Mouse (Mus musculus) bone marrow, adult 2 months (tissue): ENCODE data around the gene Fam222a.

Experiments used
- CTCF ChIP-seq: fragments of 200-500 bp; IDR thresholded peaks from 2 replicates; pipeline ENCODE4 v1.5.1; 2011; ENCODE audit warnings: low read length, control low read depth; ENCODE audit not compliant: control insufficient read depth, insufficient read depth
- POLR2A ChIP-seq: fragments of 200-500 bp; IDR thresholded peaks from 2 replicates; pipeline ENCODE4 v1.6.1; 2011; ENCODE audit warnings: low read depth, mild to moderate bottlenecking, control low read depth, low read length, borderline replicate concordance; ENCODE audit not compliant: control insufficient read depth

DNA sequence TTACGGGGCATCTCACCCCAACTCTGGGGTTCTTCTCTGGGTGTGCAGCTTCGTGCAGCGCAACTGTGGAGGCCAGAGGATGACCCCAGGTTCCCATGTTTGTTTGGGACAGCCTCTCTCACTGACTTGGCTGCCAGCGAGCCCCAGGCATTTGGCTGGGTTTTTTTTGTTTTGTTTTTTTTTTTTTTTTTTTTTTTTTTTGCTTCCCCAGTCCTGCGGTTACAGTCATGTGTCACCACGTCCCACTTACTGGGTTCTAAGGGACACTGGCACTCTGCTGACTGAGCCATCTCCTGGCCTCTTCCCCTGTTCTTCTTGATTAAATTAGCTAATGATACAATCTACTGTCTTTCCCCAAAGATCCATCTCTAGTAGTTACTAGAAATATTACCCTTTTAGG, 29.8 kb downstream of the Fam222a start:
- TF ChIP-seq CTCF, result no peak
- TF ChIP-seq POLR2A, result no peak
